Mouse (Mus musculus) thymus, postnatal 10 days (tissue): Measurements from ENCODE around the gene Olfr750.

Experiments
- DNase-seq, 2 experiments: peaks; one replicate each; pipeline ENCODE4 v3.0.0; 2021; ENCODE audit warnings: low spot score in 2 of 2

Olfr750 gene

DNA sequence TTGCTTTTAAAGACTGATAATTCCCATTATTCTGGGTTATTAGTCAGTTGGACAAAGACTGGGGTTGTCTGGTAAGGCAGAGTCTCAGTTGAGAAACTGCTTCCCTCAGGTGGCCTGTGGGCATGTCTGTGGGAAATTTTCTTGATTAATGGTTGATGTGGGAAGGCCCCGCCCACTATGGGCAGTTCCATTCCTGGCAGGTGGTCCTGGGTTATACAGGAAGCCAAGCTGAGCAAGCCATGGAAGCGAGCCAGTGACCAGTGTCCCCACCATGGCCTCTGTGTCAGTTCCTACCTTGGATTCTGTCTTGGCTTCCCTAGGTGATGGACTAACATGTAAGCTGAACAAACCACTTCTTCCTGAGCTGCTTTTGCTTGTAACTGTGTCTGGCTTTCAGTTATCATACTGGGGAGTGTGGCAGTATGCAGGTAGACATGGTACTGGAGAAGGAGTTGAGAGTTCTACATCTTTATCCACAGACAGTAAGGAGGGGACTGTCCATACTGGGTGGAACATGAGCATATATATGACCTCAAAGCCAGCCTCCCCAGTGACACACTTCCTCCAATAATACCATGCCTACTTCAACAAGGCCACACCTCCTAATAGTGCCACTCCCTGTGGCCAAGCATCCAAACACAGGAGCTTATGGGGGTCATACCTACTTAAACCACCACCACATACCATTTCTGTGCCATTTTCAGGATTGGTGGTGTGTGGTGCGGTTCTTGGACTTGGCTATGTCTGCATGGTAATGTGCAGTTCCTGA, 46.7 kb downstream of the Olfr750 start:
- no peak for DNase-seq

DNA sequence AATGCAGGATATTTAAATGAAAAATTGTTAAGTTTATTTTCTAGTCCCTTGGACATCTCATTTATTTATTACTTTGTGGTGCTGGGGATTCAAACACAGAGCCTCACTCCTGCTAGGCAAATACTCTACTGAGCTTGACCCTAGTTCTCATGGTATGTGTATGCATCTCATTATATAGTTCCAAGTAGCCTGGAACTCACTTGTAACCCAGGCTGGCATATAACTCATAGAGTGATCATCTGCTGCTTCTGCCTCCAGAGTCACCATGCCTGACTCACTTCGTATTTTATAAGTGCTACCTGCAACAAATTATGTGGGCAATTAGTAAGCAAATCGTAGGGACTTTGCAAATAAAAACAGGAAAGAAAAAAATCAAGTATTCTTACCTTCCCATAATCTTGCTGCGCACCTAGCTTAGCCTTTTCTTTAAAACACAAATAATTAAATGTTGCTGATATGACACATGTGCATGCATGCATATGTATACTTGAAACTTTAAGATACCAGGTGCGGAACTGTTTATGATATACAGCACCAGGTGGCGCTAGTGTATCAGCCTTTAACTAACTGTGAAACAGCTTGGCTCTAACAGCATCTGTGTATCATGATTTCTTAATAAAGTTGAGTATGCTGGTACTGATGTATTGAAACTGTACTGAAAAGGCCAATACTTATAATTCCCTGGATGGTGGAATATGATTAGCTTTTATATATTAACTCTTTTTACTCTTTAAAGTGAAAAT, 47.7 kb downstream of the Olfr750 start:
- peak; percentile 34 to 63 for DNase-seq

DNA sequence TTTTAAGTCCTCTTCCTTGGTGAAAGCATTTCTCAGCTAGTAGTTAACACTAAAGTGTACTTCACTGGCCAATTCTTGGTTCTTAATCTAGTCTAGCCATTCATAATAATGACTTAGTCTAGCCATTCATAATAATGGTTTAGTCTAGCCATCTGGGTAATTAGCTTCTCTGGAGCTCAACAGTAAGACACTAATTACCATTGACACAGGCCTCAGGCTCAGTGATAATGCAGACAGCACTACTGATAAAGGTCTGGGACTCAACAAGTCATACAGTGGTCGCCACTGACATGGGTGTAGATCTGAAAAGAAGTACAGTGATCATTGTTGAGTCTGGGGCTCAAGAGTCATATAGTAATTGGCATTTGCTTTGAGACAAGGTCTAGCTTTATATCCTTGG, 49.4 kb downstream of the Olfr750 start:
- DNase-seq: no peak

DNA sequence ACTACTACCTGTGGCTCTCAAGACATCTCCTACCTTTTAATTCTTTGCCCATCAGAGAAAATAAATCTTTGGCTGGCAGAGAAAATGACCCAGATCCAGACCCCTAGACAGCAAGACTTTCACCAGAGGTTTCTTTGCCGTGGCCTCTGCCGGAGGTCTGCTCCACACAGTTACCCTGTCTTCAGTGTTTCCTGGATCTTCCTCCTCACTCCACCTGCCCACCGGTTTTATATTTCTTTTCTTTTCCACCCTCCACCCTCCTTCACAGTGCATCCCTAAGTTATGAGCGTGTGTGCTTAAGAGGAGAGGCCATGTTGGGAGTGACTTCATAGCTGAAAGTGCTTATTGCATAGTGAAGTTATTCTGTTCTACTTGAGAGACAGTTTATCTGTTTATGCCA, 50.8 kb downstream of the Olfr750 start:
- DNase-seq: no peak

DNA sequence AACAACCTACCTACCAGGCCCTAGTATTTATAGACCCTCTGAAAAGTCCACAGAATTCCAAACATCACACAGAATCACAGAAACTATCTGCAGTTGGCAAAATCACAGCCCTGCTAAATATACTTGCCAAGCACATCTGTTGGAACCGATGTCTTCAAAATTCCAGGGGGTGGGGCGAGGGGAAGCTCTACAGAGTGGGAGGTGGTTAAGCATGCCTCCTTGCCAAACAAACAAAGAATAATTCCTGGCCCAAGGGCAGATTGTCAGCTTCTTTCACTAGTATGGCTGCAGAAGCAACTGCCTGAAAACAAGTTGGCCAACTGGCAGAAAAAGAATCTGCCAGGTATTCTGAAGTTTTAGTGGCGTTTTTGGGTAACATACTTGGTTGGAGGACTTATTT, 57.0 kb downstream of the Olfr750 start:
- DNase-seq: no peak
